Mouse (Mus musculus): ENCODE measurements around the gene Tuba1a. TPM values are rescaled to one million over a fixed set of nuclear protein-coding genes. Genes with fewer than 3 reads are reported as not detected.

Gene Tuba1a
- 74.1 and 81.7 TPM in 2 replicates for polyA plus RNA-seq (2012; rRNA removed; ENCODE audit: low replicate concordance)

GRCm38 (mm10) chr15:98953401-98954356, at the start of gene Tuba1a, which contains the start of gene Gm49450:
TSS of gene Tuba1a (minus strand) at chr15:98953703.
TSS of gene Gm49450 (minus strand) at chr15:98953551.

DNA sequence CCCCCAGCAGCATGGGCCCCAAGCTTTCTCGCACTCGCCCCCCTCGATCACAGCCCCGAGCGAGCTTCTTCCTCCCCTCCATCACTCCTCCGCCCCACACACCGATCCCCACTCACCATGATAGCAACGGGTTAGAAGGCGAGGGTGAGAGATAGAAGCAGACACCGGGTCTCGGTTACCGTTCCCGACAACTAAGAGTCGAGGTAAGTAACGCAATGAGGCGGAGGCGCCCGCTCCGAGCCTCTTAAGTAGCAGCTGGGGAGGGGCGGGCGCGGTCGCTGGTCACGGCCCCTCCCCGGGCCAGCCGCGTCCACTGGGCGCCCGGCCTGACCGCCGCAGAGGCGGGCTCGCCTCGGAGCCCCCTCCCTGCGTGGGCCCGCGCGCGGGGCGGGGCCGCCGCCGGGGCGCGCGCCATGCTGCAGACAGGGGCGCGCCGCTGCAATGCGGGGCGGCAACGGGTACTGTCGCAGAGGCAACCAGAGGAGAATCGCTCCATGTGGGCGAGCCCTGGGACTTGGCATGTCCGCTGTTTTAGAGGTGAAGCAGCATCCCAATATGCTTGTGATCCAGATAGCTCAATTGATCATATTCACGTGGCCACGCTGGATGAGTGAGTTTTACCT, 19.2 kb downstream of the Tuba1a start, which contains the start of gene Tuba1b:
Tuba1b (minus strand) TSS at position 349 of the 623 bp plus-strand sequence.

DNA sequence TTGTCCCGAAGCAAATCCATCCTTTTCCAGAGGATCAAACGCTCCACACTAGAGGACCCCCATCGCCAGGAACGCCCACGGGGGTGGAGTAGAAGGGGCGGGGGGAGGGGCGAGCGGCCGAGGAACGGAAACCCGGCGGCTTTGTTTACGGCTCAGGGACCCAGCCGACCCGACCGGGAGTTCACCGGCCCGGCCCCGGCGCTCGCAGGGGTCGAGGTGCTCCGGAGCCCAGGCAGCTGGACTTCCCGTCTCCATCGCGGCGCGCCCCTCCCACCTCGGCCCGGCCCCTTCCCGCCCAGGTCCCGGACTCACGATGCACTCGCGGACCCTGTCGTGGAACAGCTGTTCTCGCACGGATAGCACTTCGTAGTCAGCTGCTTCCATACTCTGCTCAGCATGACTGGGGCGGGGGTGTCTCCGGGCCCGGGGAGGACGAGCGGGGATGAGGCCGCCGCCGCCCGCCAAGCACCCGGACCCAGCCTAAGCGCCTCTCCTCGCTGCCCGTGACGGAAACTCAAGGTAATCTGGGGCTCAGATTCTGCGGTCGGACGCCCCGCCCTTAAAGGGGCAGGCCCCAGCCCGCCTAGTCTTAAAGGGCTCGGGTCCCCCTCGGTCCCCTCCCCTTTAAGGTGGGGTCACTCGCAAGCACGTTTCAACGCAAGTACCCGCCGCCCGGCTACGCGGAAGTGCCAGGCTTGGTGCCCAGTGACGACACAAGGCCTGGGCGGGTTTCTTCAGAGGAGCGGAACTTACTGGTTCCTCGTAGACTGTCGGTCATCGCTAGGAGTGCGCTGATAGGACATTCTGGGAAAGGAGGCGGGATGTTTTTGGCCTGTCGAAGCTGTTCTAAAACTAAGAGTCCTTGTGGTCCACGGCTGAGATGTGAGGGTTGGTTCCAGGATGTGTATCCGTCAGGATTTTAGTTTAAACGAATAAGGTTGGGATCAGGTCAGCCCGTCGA, 35.7 kb downstream of the Tuba1a start, which contains the start of gene Lmbr1l:
Lmbr1l (minus strand) TSS at position 694 of the 961 bp plus-strand sequence.

Other genes starting within 250 kb of the Tuba1a start
- 0.07 and 0.12 TPM in 2 replicates for gene Ccdc65, start 245.5 kb downstream of the Tuba1a start, polyA plus RNA-seq (2012; rRNA removed; ENCODE audit: low replicate concordance)
- gene Fkbp11, start 225.5 kb downstream of the Tuba1a start, polyA plus RNA-seq (2012; rRNA removed; ENCODE audit: low replicate concordance), result 18.0 and 30.8 TPM in 2 replicates
- 38.7 and 67.0 TPM in 2 replicates for gene Arf3, start 190.5 kb downstream of the Tuba1a start, polyA plus RNA-seq (2012; rRNA removed; ENCODE audit: low replicate concordance)
- gene Wnt10b, start 175.6 kb downstream of the Tuba1a start, polyA plus RNA-seq (2012; rRNA removed; ENCODE audit: low replicate concordance), result 0.17 and 0.19 TPM in 2 replicates
- not detected in 2 replicates for gene Wnt1, start 163.8 kb downstream of the Tuba1a start, polyA plus RNA-seq (2012; rRNA removed; ENCODE audit: low replicate concordance)
- gene Ddn, start 144.2 kb downstream of the Tuba1a start, polyA plus RNA-seq (2012; rRNA removed; ENCODE audit: low replicate concordance), result 0.09 TPM in 1 of 2 replicates, not detected in the other
- gene Prkag1, start 122.2 kb downstream of the Tuba1a start, polyA plus RNA-seq (2012; rRNA removed; ENCODE audit: low replicate concordance), result 41.8 and 47.9 TPM in 2 replicates
- gene Kmt2d, start 82.5 kb downstream of the Tuba1a start, polyA plus RNA-seq (2012; rRNA removed; ENCODE audit: low replicate concordance), result 18.7 and 19.0 TPM in 2 replicates
- gene Rhebl1, start 59.2 kb downstream of the Tuba1a start, polyA plus RNA-seq (2012; rRNA removed; ENCODE audit: low replicate concordance), result 8.3 and 16.5 TPM in 2 replicates
- gene Dhh, start 55.2 kb downstream of the Tuba1a start, polyA plus RNA-seq (2012; rRNA removed; ENCODE audit: low replicate concordance), result 0.38 and 0.48 TPM in 2 replicates
- gene Lmbr1l, start 35.5 kb downstream of the Tuba1a start, polyA plus RNA-seq (2012; rRNA removed; ENCODE audit: low replicate concordance), result 90.8 and 281 TPM in 2 replicates
- 358 and 428 TPM in 2 replicates for gene Tuba1b, start 19.1 kb downstream of the Tuba1a start, polyA plus RNA-seq (2012; rRNA removed; ENCODE audit: low replicate concordance)
- 33.8 and 39.7 TPM in 2 replicates for gene Gm49450, start 152 bp downstream of the Tuba1a start, polyA plus RNA-seq (2012; rRNA removed; ENCODE audit: low replicate concordance)
- 246 and 414 TPM in 2 replicates for gene Tuba1c, start 76.2 kb upstream of the Tuba1a start, polyA plus RNA-seq (2012; rRNA removed; ENCODE audit: low replicate concordance)
- gene Prph, start 101.5 kb upstream of the Tuba1a start, polyA plus RNA-seq (2012; rRNA removed; ENCODE audit: low replicate concordance), result 7.2 and 7.3 TPM in 2 replicates
- gene Troap, start 120.9 kb upstream of the Tuba1a start, polyA plus RNA-seq (2012; rRNA removed; ENCODE audit: low replicate concordance), result 9.2 and 15.0 TPM in 2 replicates
- gene C1ql4, start 134.1 kb upstream of the Tuba1a start, polyA plus RNA-seq (2012; rRNA removed; ENCODE audit: low replicate concordance), result not detected in 2 replicates
- 39.0 and 41.7 TPM in 2 replicates for gene Dnajc22, start 139.5 kb upstream of the Tuba1a start, polyA plus RNA-seq (2012; rRNA removed; ENCODE audit: low replicate concordance)
- gene Spats2, start 172.2 kb upstream of the Tuba1a start, polyA plus RNA-seq (2012; rRNA removed; ENCODE audit: low replicate concordance), result 2.8 and 3.3 TPM in 2 replicates

Measured in duodenum, adult 2 months (tissue).